Mouse (Mus musculus) E14TG2a.4 (cell line): ENCODE data around the gene Fam50b.

Experiments
- CTCF ChIP-seq: conservative IDR thresholded peaks from 2 replicates; pipeline ENCODE4 v1.5.1; 2014; ENCODE audit warnings: low read length
- NANOG ChIP-seq: IDR thresholded peaks from 2 replicates; pipeline ENCODE4 v1.6.1; 2014; ENCODE audit warnings: borderline replicate concordance, low read length, mixed read lengths
- POU5F1 ChIP-seq: IDR thresholded peaks from 2 replicates; pipeline ENCODE4 v1.6.1; 2014; ENCODE audit warnings: low read length, borderline replicate concordance

DNA sequence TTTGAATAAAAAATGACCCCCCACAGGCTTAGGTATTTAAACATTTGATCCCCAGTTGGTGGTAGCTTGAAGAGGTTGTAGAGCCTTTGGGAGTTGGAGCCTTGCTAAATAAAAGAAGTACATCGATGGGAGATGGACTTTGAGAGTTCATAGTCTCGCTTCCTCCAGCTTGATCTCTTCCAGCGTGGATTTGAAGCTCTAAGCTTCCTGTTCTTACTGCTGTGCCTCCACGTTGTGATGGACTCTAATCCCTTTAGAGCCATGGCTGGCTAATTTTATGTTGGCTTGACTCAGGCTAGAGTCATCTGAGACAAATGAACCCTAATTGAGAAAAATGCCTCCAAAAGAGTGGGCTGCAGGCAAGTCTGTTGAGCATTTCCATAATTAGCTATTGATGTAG, 28.2 kb downstream of the Fam50b start:
- TF ChIP-seq CTCF (no peak), POU5F1 (no peak), NANOG (no peak)
